Mouse (Mus musculus) stomach, embryonic 14.5 days (tissue): ENCODE data around the gene Lect2. TPM values are rescaled to one million over a fixed set of nuclear protein-coding genes. Genes with fewer than 3 reads are reported as not detected.

Source experiments
- polyA plus RNA-seq: library from polyadenylated mRNA; unstranded; fragments of >200 nt; fragmentation: Nextera tagmentation; extraction: Ambion mirVana; gene quantifications from 2 replicates; pipeline ENCODE4 v1.2.1, GENCODE M21; 2014

Lect2 gene
- polyA plus RNA-seq, 1 experiment from 2014 or later: not detected

Other genes with a start within 250 kb of the Lect2 start
- gene Gm3045, start 121.9 kb downstream of the Lect2 start, polyA plus RNA-seq: not detected in 2 replicates
- 0.09 and 0.27 TPM in 2 replicates for gene Slc25a48, start 110.1 kb downstream of the Lect2 start, polyA plus RNA-seq
- gene Il9, start 66.3 kb downstream of the Lect2 start, polyA plus RNA-seq: not detected in 2 replicates
- gene Fbxl21, start 26.0 kb downstream of the Lect2 start, polyA plus RNA-seq: 2.5 and 3.2 TPM in 2 replicates
- gene Tgfbi, start 61.0 kb upstream of the Lect2 start, polyA plus RNA-seq: 123 and 134 TPM in 2 replicates
- 51.1 and 52.7 TPM in 2 replicates for gene Smad5, start 154.5 kb upstream of the Lect2 start, polyA plus RNA-seq
- 4.5 and 5.0 TPM in 2 replicates for gene Gm45623, start 205.3 kb upstream of the Lect2 start, polyA plus RNA-seq